Mouse (Mus musculus) embryonic fibroblast, embryonic 13.5 days (primary cell): ENCODE results near the gene Racgap1.

Source experiments
- CTCF ChIP-seq: IDR thresholded peaks from 2 replicates; pipeline ENCODE4 v1.5.1; 2011; ENCODE audit warnings: mild to moderate bottlenecking, control low read depth, low read length, moderate library complexity, borderline replicate concordance; ENCODE audit not compliant: insufficient read depth
- POLR2A ChIP-seq: IDR thresholded peaks from 2 replicates; pipeline ENCODE4 v1.6.1; 2011; ENCODE audit warnings: low read depth, mild to moderate bottlenecking, control low read depth, low read length, moderate library complexity

DNA sequence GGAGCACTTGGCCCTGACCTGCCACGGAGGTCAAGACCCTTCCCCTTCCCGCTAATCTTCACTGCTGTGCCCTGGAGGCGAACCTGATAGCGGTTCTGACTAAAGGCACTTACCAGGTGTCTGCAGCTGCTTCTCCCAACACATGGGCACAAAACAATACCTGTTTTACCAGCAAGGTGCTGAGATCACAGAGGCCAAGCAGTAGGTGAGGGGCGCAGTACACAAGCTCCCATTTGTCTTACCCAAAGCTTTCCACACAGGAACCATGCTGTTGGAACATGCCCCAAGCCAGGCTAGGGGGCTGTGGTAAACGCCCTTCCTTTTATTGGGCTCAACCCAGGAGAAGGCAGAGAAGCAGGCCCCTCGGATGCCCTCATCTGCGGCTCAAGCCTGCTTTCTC is 53.9 kb downstream of the Racgap1 start:
- TF ChIP-seq CTCF (no peak), POLR2A (no peak)
